Mouse (Mus musculus): ENCODE data around the gene Sfrp2. TPM values are rescaled to one million over a fixed set of nuclear protein-coding genes. Genes with fewer than 3 reads are reported as not detected.

Sfrp2 gene
- total and polyA plus RNA-seq, 2 experiments from 2014 or later = 49.5 to 101 TPM

GRCm38 (mm10) chr3:83752196-83752595, 13.9 kb upstream of the Sfrp2 start:
- DNase-seq (ENCODE audit: low spot score) = no peak
- no peak for TF ChIP-seq CTCF (IDR thresholded peaks at IDR 0.05; ENCODE audit: low read depth)
- no peak for TF ChIP-seq EP300 (IDR thresholded peaks at IDR 0.05; ENCODE audit: low read depth)
- Histone ChIP-seq H3K9me3 (replicated peaks; ENCODE audit: control insufficient read depth, low read length) (0 out of 2 replicates have a peak, but pooled peaks cover 5% of the 10 kb centered on the region), H3K36me3 (replicated peaks; ENCODE audit: control insufficient read depth, insufficient read depth, low read length) (no peaks in the 10 kb centered on the region), H3K4me1 (ENCODE audit: control insufficient read depth, insufficient read depth) (no peaks in the 10 kb centered on the region), H3K27ac (ENCODE audit: low read depth) (no peak overlapping the region), H3K27me3 (ENCODE audit: control insufficient read depth, insufficient read depth, low read length) (no peaks in the 10 kb centered on the region), H3K4me2 (ENCODE audit: low read depth, low read length) (no peak overlapping the region), H3K4me3 (ENCODE audit: low read depth, low read length) (no peak overlapping the region), H3K9ac (replicated peaks; ENCODE audit: low read depth, low read length) (no peak overlapping the region)
- WGBS = 84% methylated on average over 5 of the region's 5 CpGs
- ATAC-seq (ENCODE audit: insufficient read depth, low read depth) = no peak

GRCm38 (mm10) chr3:83755043-83755635, 11.0 kb upstream of the Sfrp2 start:
- no peak for TF ChIP-seq CTCF (IDR thresholded peaks at IDR 0.05; ENCODE audit: low read depth)
- no peak for TF ChIP-seq EP300 (IDR thresholded peaks at IDR 0.05; ENCODE audit: low read depth)
- no peak for ATAC-seq (ENCODE audit: insufficient read depth, low read depth)
- H3K4me1 ChIP-seq (ENCODE audit: control insufficient read depth, insufficient read depth) = no peaks in the 10 kb centered on the region
- no peak overlapping the region for H3K27ac ChIP-seq (ENCODE audit: low read depth)
- H3K4me2 ChIP-seq (ENCODE audit: low read depth, low read length) = no peak overlapping the region
- no peaks in the 10 kb centered on the region for H3K27me3 ChIP-seq (ENCODE audit: control insufficient read depth, insufficient read depth, low read length)
- H3K9me3 ChIP-seq (replicated peaks; ENCODE audit: control insufficient read depth, low read length) = 0 out of 2 replicates have a peak, but pooled peaks cover 5% of the 10 kb centered on the region
- H3K4me3 ChIP-seq (ENCODE audit: low read depth, low read length) = no peak overlapping the region
- WGBS = 75% methylated on average over 15 of the region's 15 CpGs
- no peak overlapping the region for H3K9ac ChIP-seq (replicated peaks; ENCODE audit: low read depth, low read length)
- no peak for DNase-seq (ENCODE audit: low spot score)
- H3K36me3 ChIP-seq (replicated peaks; ENCODE audit: control insufficient read depth, insufficient read depth, low read length) = no peaks in the 10 kb centered on the region

GRCm38 (mm10) chr3:83755666-83756065, 10.5 kb upstream of the Sfrp2 start:
- WGBS = 80% methylated on average over 6 of the region's 6 CpGs
- Histone ChIP-seq H3K4me3 (ENCODE audit: low read depth, low read length) (no peak overlapping the region), H3K4me2 (ENCODE audit: low read depth, low read length) (no peak overlapping the region), H3K9ac (replicated peaks; ENCODE audit: low read depth, low read length) (no peak overlapping the region), H3K9me3 (replicated peaks; ENCODE audit: control insufficient read depth, low read length) (0 out of 2 replicates have a peak, but pooled peaks cover 5% of the 10 kb centered on the region), H3K27me3 (ENCODE audit: control insufficient read depth, insufficient read depth, low read length) (no peaks in the 10 kb centered on the region), H3K36me3 (replicated peaks; ENCODE audit: control insufficient read depth, insufficient read depth, low read length) (no peaks in the 10 kb centered on the region), H3K4me1 (ENCODE audit: control insufficient read depth, insufficient read depth) (no peaks in the 10 kb centered on the region), H3K27ac (ENCODE audit: low read depth) (no peak overlapping the region)
- ATAC-seq (ENCODE audit: insufficient read depth, low read depth) = no peak
- TF ChIP-seq EP300 (IDR thresholded peaks at IDR 0.05; ENCODE audit: low read depth) (no peak), CTCF (IDR thresholded peaks at IDR 0.05; ENCODE audit: low read depth) (no peak)
- DNase-seq (ENCODE audit: low spot score) = no peak

- Histone ChIP-seq H3K36me3 (replicated peaks; ENCODE audit: control insufficient read depth, insufficient read depth, low read length) (no peaks in the 10 kb centered on the region), H3K9ac (replicated peaks; ENCODE audit: low read depth, low read length) (no peak overlapping the region), H3K27me3 (ENCODE audit: control insufficient read depth, insufficient read depth, low read length) (peaks cover 55% of the 10 kb centered on the region), H3K4me1 (ENCODE audit: control insufficient read depth, insufficient read depth) (0 out of 2 replicates have a peak, but pooled peaks cover 14% of the 10 kb centered on the region), H3K27ac (ENCODE audit: low read depth) (no peak overlapping the region), H3K9me3 (replicated peaks; ENCODE audit: control insufficient read depth, low read length) (no peaks in the 10 kb centered on the region), H3K4me2 (ENCODE audit: low read depth, low read length) (no peak overlapping the region), H3K4me3 (ENCODE audit: low read depth, low read length) (no peak overlapping the region)
- WGBS = 69% methylated on average over 10 of the region's 10 CpGs
- ATAC-seq (ENCODE audit: insufficient read depth, low read depth) (no peak), DNase-seq (ENCODE audit: low spot score) (no peak)
- no peak for TF ChIP-seq CTCF (IDR thresholded peaks at IDR 0.05; ENCODE audit: low read depth)
- TF ChIP-seq EP300 (IDR thresholded peaks at IDR 0.05; ENCODE audit: low read depth) = no peak
These were observed 3.8 kb upstream of the Sfrp2 start for GRCm38 (mm10) chr3:83762361-83762760.

- Histone ChIP-seq H3K27ac (ENCODE audit: low read depth) (no peak overlapping the region), H3K9ac (replicated peaks; ENCODE audit: low read depth, low read length) (no peak overlapping the region), H3K4me1 (ENCODE audit: control insufficient read depth, insufficient read depth) (0 out of 2 replicates have a peak, but pooled peaks cover 14% of the 10 kb centered on the region), H3K27me3 (ENCODE audit: control insufficient read depth, insufficient read depth, low read length) (peaks cover 68% of the 10 kb centered on the region), H3K9me3 (replicated peaks; ENCODE audit: control insufficient read depth, low read length) (no peaks in the 10 kb centered on the region), H3K4me2 (ENCODE audit: low read depth, low read length) (peak overlapping the region; percentile 63), H3K36me3 (replicated peaks; ENCODE audit: control insufficient read depth, insufficient read depth, low read length) (no peaks in the 10 kb centered on the region), H3K4me3 (ENCODE audit: low read depth, low read length) (peak overlapping the region; percentile 30)
- WGBS = 7% methylated on average over 40 of the region's 40 CpGs
- ATAC-seq (ENCODE audit: insufficient read depth, low read depth) (peak; percentile 77), DNase-seq (ENCODE audit: low spot score) (peak; percentile 75)
- TF ChIP-seq EP300 (IDR thresholded peaks at IDR 0.05; ENCODE audit: low read depth) (no peak), CTCF (IDR thresholded peaks at IDR 0.05; ENCODE audit: low read depth) (peak; percentile 73)
These were observed 2.3 kb upstream of the Sfrp2 start for GRCm38 (mm10) chr3:83763551-83764548.

All from heart, postnatal 0 days (tissue).